Mouse (Mus musculus) lung, postnatal 10 days (tissue): Measurements from ENCODE around the gene Chpf2.

Experiments used
- DNase-seq: peaks from one replicate; pipeline ENCODE4 v3.0.0; 2021

Chpf2 gene

GRCm38 (mm10) chr5:24605980-24606665 lies 19.6 kb downstream of the Chpf2 start:
- DNase-seq = no peak

- DNase-seq = no peak
Measured at GRCm38 (mm10) chr5:24609388-24609787, 22.8 kb downstream of the Chpf2 start.

GRCm38 (mm10) chr5:24611366-24612301 lies 25.1 kb downstream of the Chpf2 start:
- DNase-seq = no peak

- no peak for DNase-seq
Measured at GRCm38 (mm10) chr5:24612302-24612649, 25.7 kb downstream of the Chpf2 start.

GRCm38 (mm10) chr5:24615097-24615496 lies 28.6 kb downstream of the Chpf2 start:
- DNase-seq = no peak

- DNase-seq = no peak
Measured at GRCm38 (mm10) chr5:24618921-24619320, 32.4 kb downstream of the Chpf2 start.

GRCm38 (mm10) chr5:24620116-24620515 lies 33.6 kb downstream of the Chpf2 start:
- DNase-seq = peak; percentile 36

GRCm38 (mm10) chr5:24620626-24621025 lies 34.1 kb downstream of the Chpf2 start:
- DNase-seq = no peak

GRCm38 (mm10) chr5:24622386-24623040 lies 36.0 kb downstream of the Chpf2 start:
- no peak for DNase-seq

GRCm38 (mm10) chr5:24623041-24623985 lies 36.8 kb downstream of the Chpf2 start:
- no peak for DNase-seq

GRCm38 (mm10) chr5:24623986-24624821 lies 37.7 kb downstream of the Chpf2 start, which contains the start of gene Smarcd3:
TSS of gene Smarcd3 (minus strand) at chr5:24624411.
- DNase-seq = peak; percentile 46

GRCm38 (mm10) chr5:24624822-24625120 lies 38.2 kb downstream of the Chpf2 start:
- DNase-seq = no peak

GRCm38 (mm10) chr5:24629712-24630111 lies 43.2 kb downstream of the Chpf2 start:
- DNase-seq = no peak

- DNase-seq = no peak
Measured at GRCm38 (mm10) chr5:24635093-24635492, 48.6 kb downstream of the Chpf2 start.

GRCm38 (mm10) chr5:24635526-24636141 lies 49.1 kb downstream of the Chpf2 start:
- no peak for DNase-seq

- DNase-seq = no peak
Measured at GRCm38 (mm10) chr5:24636987-24637386, 50.4 kb downstream of the Chpf2 start.

- no peak for DNase-seq
Measured at GRCm38 (mm10) chr5:24638131-24638530, 51.6 kb downstream of the Chpf2 start.

- no peak for DNase-seq
Measured at GRCm38 (mm10) chr5:24639081-24639480, 52.5 kb downstream of the Chpf2 start.
